Mouse (Mus musculus): Measurements from ENCODE around the gene Pim1.

DNA sequence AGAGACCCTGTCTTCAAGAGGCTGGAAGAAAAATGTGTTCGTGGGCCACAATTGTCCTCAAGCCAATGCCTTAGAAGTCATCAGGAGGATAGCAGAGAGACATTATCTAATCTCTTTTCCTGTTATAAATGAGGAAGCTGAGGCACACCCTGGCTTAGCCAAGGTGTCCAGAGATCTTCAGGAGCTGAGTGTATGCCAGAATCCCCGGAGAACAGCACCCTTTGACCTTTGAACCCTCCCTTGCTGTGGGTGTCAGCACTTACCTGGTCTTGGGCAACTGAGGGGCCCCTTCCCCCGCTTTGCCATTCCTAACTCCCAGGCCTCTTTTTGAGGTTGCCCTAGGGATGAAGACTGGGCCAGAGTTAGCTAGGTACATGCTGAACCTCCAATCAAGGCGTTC lies 49.0 kb upstream of the Pim1 start:
- no peak for TF ChIP-seq MAFK (IDR thresholded peaks at IDR 0.05; ENCODE audit: insufficient read depth, low read depth, low read length)
- TF ChIP-seq ZNF384 (IDR thresholded peaks at IDR 0.05; ENCODE audit: low read depth, low read length), result no peak

All from ES-E14 (cell line).